Mouse (Mus musculus): ENCODE measurements around the gene Rnd2. TPM values are rescaled to one million over a fixed set of nuclear protein-coding genes. Genes with fewer than 3 reads are reported as not detected.

Gene Rnd2
- total RNA-seq, 1 experiment, result 10.4 TPM

GRCm38 (mm10) chr11:101485509-101486028 is 20.8 kb downstream of the Rnd2 start:
- no peak for DNase-seq (ENCODE audit: low read depth, low spot score)
- TF ChIP-seq MAFK (IDR thresholded peaks at IDR 0.05; ENCODE audit: insufficient read depth, low read depth, low read length), result no peak
- in situ Hi-C loops (cut with MboI; ENCODE audit: low sequenced_read_pairs in 2 of 2, unreplicated experiment in 2 of 2), result no loop called here
- Histone ChIP-seq H3K9me3 (ENCODE audit: control insufficient read depth, insufficient read depth, low read depth, low read length) (no peaks in the 10 kb centered on the region), H3K36me3 (ENCODE audit: control insufficient read depth, insufficient read depth, low read length, poor library complexity, severe bottlenecking) (peaks cover 20% of the 10 kb centered on the region), H3K4me1 (ENCODE audit: control insufficient read depth in 2 of 2, insufficient read depth in 2 of 2, low read length in 2 of 2, poor library complexity in 1 of 2) (peaks cover 1 to 6% of the 10 kb centered on the region in 2 experiments; a peak in 1 of 4 replicates), H3K4me3 (ENCODE audit: insufficient read depth in 1 of 2, low read depth in 1 of 2, low read length in 2 of 2, poor library complexity in 1 of 2, severe bottlenecking in 1 of 2) (no peak overlapping the region), H3K9ac (ENCODE audit: insufficient read depth, low read depth, low read length, poor library complexity, severe bottlenecking) (no peak overlapping the region), H3K27ac (ENCODE audit: insufficient read depth, low read depth, low read length, poor library complexity, severe bottlenecking) (no peak overlapping the region)

GRCm38 (mm10) chr11:101486126-101486525 is 21.3 kb downstream of the Rnd2 start:
- no peak overlapping the region for H3K9ac ChIP-seq (ENCODE audit: insufficient read depth, low read depth, low read length, poor library complexity, severe bottlenecking)
- H3K27ac ChIP-seq (ENCODE audit: insufficient read depth, low read depth, low read length, poor library complexity, severe bottlenecking), result no peak overlapping the region
- 0 out of 4 replicates have a peak, but pooled peaks cover 1 to 4% of the 10 kb centered on the region in 2 experiments for H3K4me1 ChIP-seq (ENCODE audit: control insufficient read depth in 2 of 2, insufficient read depth in 2 of 2, low read length in 2 of 2, poor library complexity in 1 of 2)
- TF ChIP-seq MAFK (IDR thresholded peaks at IDR 0.05; ENCODE audit: insufficient read depth, low read depth, low read length) (no peak), ZNF384 (IDR thresholded peaks at IDR 0.05; ENCODE audit: low read depth, low read length) (no peak), HCFC1 (IDR thresholded peaks at IDR 0.05; ENCODE audit: borderline replicate concordance, insufficient read depth, low read length) (no peak), CHD2 (IDR thresholded peaks at IDR 0.05; ENCODE audit: low read depth, low read length) (no peak), ZC3H11A (IDR thresholded peaks at IDR 0.05; ENCODE audit: borderline replicate concordance, low read depth, low read length) (no peak)
- peaks cover 21% of the 10 kb centered on the region for H3K36me3 ChIP-seq (ENCODE audit: control insufficient read depth, insufficient read depth, low read length, poor library complexity, severe bottlenecking)
- in situ Hi-C loops (cut with MboI; ENCODE audit: low sequenced_read_pairs in 2 of 2, unreplicated experiment in 2 of 2), result no loop called here
- H3K9me3 ChIP-seq (ENCODE audit: control insufficient read depth, insufficient read depth, low read depth, low read length), result no peaks in the 10 kb centered on the region
- no peak overlapping the region for H3K4me3 ChIP-seq (ENCODE audit: insufficient read depth in 1 of 2, low read depth in 1 of 2, low read length in 2 of 2, poor library complexity in 1 of 2, severe bottlenecking in 1 of 2)
- DNase-seq (ENCODE audit: low read depth, low spot score), result no peak

GRCm38 (mm10) chr11:101506269-101506780 is 41.5 kb downstream of the Rnd2 start:
- H3K36me3 ChIP-seq (ENCODE audit: control insufficient read depth, insufficient read depth, low read length, poor library complexity, severe bottlenecking), result peaks cover 39% of the 10 kb centered on the region
- H3K27ac ChIP-seq (ENCODE audit: insufficient read depth, low read depth, low read length, poor library complexity, severe bottlenecking), result no peak overlapping the region
- H3K4me3 ChIP-seq (ENCODE audit: insufficient read depth in 1 of 2, low read depth in 1 of 2, low read length in 2 of 2, poor library complexity in 1 of 2, severe bottlenecking in 1 of 2), result no peak overlapping the region
- in situ Hi-C loops (cut with MboI; ENCODE audit: low sequenced_read_pairs in 2 of 2, unreplicated experiment in 2 of 2), result no loop called here
- DNase-seq (ENCODE audit: low read depth, low spot score), result no peak
- H3K9me3 ChIP-seq (ENCODE audit: control insufficient read depth, insufficient read depth, low read depth, low read length), result no peaks in the 10 kb centered on the region
- no peak for TF ChIP-seq ZNF384 (IDR thresholded peaks at IDR 0.05; ENCODE audit: low read depth, low read length)
- TF ChIP-seq HCFC1 (IDR thresholded peaks at IDR 0.05; ENCODE audit: borderline replicate concordance, insufficient read depth, low read length), result no peak
- TF ChIP-seq ZC3H11A (IDR thresholded peaks at IDR 0.05; ENCODE audit: borderline replicate concordance, low read depth, low read length), result no peak
- no peak for TF ChIP-seq CHD2 (IDR thresholded peaks at IDR 0.05; ENCODE audit: low read depth, low read length)
- TF ChIP-seq MAFK (IDR thresholded peaks at IDR 0.05; ENCODE audit: insufficient read depth, low read depth, low read length), result no peak
- 0 out of 4 replicates have a peak, but pooled peaks cover 0 to 2% of the 10 kb centered on the region in 2 experiments for H3K4me1 ChIP-seq (ENCODE audit: control insufficient read depth in 2 of 2, insufficient read depth in 2 of 2, low read length in 2 of 2, poor library complexity in 1 of 2)
- no peak overlapping the region for H3K9ac ChIP-seq (ENCODE audit: insufficient read depth, low read depth, low read length, poor library complexity, severe bottlenecking)

- no peak for DNase-seq (ENCODE audit: low read depth, low spot score)
- no peaks in the 10 kb centered on the region for H3K9me3 ChIP-seq (ENCODE audit: control insufficient read depth, insufficient read depth, low read depth, low read length)
- 0 out of 4 replicates have a peak, but pooled peaks cover 0 to 2% of the 10 kb centered on the region in 2 experiments for H3K4me1 ChIP-seq (ENCODE audit: control insufficient read depth in 2 of 2, insufficient read depth in 2 of 2, low read length in 2 of 2, poor library complexity in 1 of 2)
- TF ChIP-seq CHD2 (IDR thresholded peaks at IDR 0.05; ENCODE audit: low read depth, low read length) (no peak), MAFK (IDR thresholded peaks at IDR 0.05; ENCODE audit: insufficient read depth, low read depth, low read length) (no peak), ZC3H11A (IDR thresholded peaks at IDR 0.05; ENCODE audit: borderline replicate concordance, low read depth, low read length) (no peak), ZNF384 (IDR thresholded peaks at IDR 0.05; ENCODE audit: low read depth, low read length) (no peak), HCFC1 (IDR thresholded peaks at IDR 0.05; ENCODE audit: borderline replicate concordance, insufficient read depth, low read length) (no peak)
- no peak overlapping the region for H3K9ac ChIP-seq (ENCODE audit: insufficient read depth, low read depth, low read length, poor library complexity, severe bottlenecking)
- in situ Hi-C loops (cut with MboI; ENCODE audit: low sequenced_read_pairs in 2 of 2, unreplicated experiment in 2 of 2), result no loop called here
- no peak overlapping the region for H3K27ac ChIP-seq (ENCODE audit: insufficient read depth, low read depth, low read length, poor library complexity, severe bottlenecking)
- peaks cover 36% of the 10 kb centered on the region for H3K36me3 ChIP-seq (ENCODE audit: control insufficient read depth, insufficient read depth, low read length, poor library complexity, severe bottlenecking)
- H3K4me3 ChIP-seq (ENCODE audit: insufficient read depth in 1 of 2, low read depth in 1 of 2, low read length in 2 of 2, poor library complexity in 1 of 2, severe bottlenecking in 1 of 2), result no peak overlapping the region
These were observed 42.3 kb downstream of the Rnd2 start for GRCm38 (mm10) chr11:101507090-101507489.

- TF ChIP-seq MAFK (IDR thresholded peaks at IDR 0.05; ENCODE audit: insufficient read depth, low read depth, low read length), result no peak
- no peak for TF ChIP-seq ZC3H11A (IDR thresholded peaks at IDR 0.05; ENCODE audit: borderline replicate concordance, low read depth, low read length)
- TF ChIP-seq ZNF384 (IDR thresholded peaks at IDR 0.05; ENCODE audit: low read depth, low read length), result no peak
- no peak for TF ChIP-seq HCFC1 (IDR thresholded peaks at IDR 0.05; ENCODE audit: borderline replicate concordance, insufficient read depth, low read length)
- TF ChIP-seq CHD2 (IDR thresholded peaks at IDR 0.05; ENCODE audit: low read depth, low read length), result no peak
- Histone ChIP-seq H3K9me3 (ENCODE audit: control insufficient read depth, insufficient read depth, low read depth, low read length) (no peaks in the 10 kb centered on the region), H3K36me3 (ENCODE audit: control insufficient read depth, insufficient read depth, low read length, poor library complexity, severe bottlenecking) (peaks cover 30% of the 10 kb centered on the region), H3K4me1 (ENCODE audit: control insufficient read depth in 2 of 2, insufficient read depth in 2 of 2, low read length in 2 of 2, poor library complexity in 1 of 2) (no peaks in the 10 kb centered on the region), H3K4me3 (ENCODE audit: insufficient read depth in 1 of 2, low read depth in 1 of 2, low read length in 2 of 2, poor library complexity in 1 of 2, severe bottlenecking in 1 of 2) (no peak overlapping the region), H3K9ac (ENCODE audit: insufficient read depth, low read depth, low read length, poor library complexity, severe bottlenecking) (no peak overlapping the region), H3K27ac (ENCODE audit: insufficient read depth, low read depth, low read length, poor library complexity, severe bottlenecking) (no peak overlapping the region)
- DNase-seq (ENCODE audit: low read depth, low spot score), result no peak
- in situ Hi-C loops (cut with MboI; ENCODE audit: low sequenced_read_pairs in 2 of 2, unreplicated experiment in 2 of 2), result no loop called here
These were observed 54.1 kb downstream of the Rnd2 start for GRCm38 (mm10) chr11:101518937-101519336.

Data from ES-E14 (cell line).